Mouse (Mus musculus): Measurements from ENCODE around the gene Vstm2a.

GRCm38 (mm10) chr11:16259876-16260275, 2.4 kb downstream of the Vstm2a start:
- no peak for TF ChIP-seq GATA1 (IDR thresholded peaks at IDR 0.05; ENCODE audit: borderline replicate concordance, low read length)
- no peak for TF ChIP-seq FLI1 (IDR thresholded peaks at IDR 0.05; ENCODE audit: low read length)
